Mouse (Mus musculus) megakaryocyte progenitor cell, adult 5-6 weeks (primary cell): ENCODE measurements around the gene Cpe. TPM values are rescaled to one million over a fixed set of nuclear protein-coding genes. Genes with fewer than 3 reads are reported as not detected.

ENCODE experiments used
- ATAC-seq: replicated peaks from 2 replicates; pipeline ENCODE4 v1.8.0; 2016; ENCODE audit warnings: mild to moderate bottlenecking, moderate TSS enrichment, inconsistent platforms; ENCODE audit not compliant: poor library complexity
- total RNA-seq, 2 experiments: library from RNA; stranded (forward) in 1 of 2; stranded (reverse) in 1 of 2; fragments of 157-497, 149-512 nt in 1 of 2; fragments of 200-1000 nt in 1 of 2; gene quantifications; 2 replicates each; pipeline versions ENCODE4 v1.2.3 to v1.2.4; 2015 to 2017

Gene Cpe
- total RNA-seq (2015), result not detected in 2 replicates
- not detected in 2 replicates for total RNA-seq (2017)

- ATAC-seq, result peak; percentile 100
Observed at GRCm38 (mm10) chr8:64692651-64693201, at the start of gene Cpe. Gene Cpe (minus strand): TSS chr8:64693054.

GRCm38 (mm10) chr8:64740547-64741211, 47.8 kb upstream of the Cpe start:
- ATAC-seq, result peak; percentile 57

- ATAC-seq, result no peak
Observed at GRCm38 (mm10) chr8:64738916-64739315, 46.1 kb upstream of the Cpe start.

- ATAC-seq, result no peak
Observed at GRCm38 (mm10) chr8:64736767-64737323, 44.0 kb upstream of the Cpe start.

- peak; percentile 11 for ATAC-seq
Observed at GRCm38 (mm10) chr8:64735161-64735560, 42.3 kb upstream of the Cpe start.

DNA sequence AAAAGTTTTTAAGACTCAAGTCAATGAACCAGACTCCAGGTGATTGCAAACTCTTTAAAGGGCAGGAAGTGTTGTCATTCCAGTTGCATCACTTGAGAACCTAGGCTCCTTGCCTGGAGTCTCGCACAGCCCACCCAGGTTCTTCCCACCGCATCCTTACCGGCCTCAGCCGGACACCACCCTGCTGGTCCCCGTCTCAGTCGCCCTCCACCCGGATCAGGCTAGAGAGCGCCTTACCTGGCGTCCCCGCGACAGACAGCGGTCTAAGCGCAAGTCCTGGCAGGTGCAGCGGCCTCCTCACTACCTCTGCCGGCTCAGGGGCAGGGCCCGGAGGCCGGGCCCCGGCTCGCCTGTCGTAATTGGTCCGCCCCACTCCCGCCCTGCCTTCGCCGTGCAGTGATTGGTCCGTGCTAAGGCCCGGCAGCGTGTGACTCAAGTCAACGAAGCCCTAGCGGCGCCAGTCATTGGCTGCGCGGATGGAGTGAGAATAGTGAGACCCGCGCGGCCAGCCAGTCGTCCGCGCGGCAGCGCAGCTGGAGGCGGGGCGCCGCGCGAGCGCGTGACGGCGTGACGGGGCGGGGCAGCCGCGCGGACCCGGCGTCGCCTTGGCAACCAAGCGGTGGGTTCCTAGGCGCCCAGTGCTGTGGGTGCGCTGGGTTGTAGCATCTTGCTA, 40.6 kb upstream of the Cpe start, which contains the start of gene Msmo1:
Gene Msmo1 (minus strand): TSS at position 522 of the 673 bp plus-strand sequence.
- ATAC-seq, result peak; percentile 92

- no peak for ATAC-seq
Observed at GRCm38 (mm10) chr8:64732596-64732995, 39.7 kb upstream of the Cpe start.

DNA sequence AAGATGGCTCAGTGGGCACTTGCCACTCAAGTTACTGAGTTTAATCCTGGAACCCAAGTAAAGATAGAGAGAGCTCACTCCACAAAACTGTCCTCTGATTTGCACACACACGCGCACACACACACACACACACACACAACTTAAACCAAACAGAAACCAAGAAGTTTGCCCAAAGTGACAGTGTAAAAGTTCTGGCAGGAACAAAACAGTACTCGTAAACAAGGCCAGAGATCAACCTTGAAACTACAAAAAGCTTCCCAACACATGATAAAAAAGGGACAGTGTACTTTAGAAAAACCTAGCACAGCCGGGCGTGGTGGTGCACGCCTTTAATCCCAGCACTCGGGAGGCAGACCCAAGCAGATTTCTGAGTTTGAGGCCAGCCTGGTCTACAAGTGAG, 35.3 kb upstream of the Cpe start:
- no peak for ATAC-seq

GRCm38 (mm10) chr8:64726190-64726695, 33.4 kb upstream of the Cpe start:
- ATAC-seq, result peak; percentile 84

DNA sequence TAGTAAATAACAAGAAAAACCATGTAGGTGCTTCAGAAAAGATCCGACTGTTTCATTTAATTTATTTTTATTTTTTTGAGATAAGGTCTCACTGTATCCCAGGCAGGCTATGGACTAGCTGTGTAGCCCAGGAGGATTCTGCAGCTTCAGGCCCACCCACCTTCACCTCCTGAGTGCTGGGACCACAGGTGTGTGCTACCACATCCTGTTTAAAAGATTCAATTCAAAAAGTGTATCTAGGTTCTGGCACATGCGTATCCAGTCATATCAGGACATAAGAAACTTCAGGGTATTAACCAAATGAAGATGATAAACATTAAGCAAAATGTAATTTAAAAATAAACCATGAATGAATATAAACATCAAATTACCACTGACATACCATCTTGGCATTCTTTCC, 30.4 kb upstream of the Cpe start:
- no peak for ATAC-seq

DNA sequence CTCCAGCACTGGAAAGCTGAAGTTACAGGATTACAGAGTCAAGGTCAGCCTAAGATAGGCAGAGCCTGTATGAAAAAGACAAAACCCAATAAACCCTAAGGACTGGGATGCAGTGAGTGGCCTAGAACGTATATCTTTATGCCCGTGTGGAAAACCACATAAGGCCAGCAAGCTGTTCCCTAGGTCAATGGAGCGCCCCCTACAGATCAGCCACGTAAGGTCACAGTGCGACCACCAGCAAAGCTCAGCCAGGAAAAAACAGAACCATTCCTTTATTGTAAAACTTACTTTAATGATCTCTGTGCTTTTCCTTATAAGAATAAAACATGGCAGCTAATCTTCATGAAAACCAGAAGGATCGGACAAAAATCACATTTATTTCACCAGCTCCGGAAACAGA, 25.0 kb upstream of the Cpe start:
- ATAC-seq, result no peak

GRCm38 (mm10) chr8:64712499-64712898, 19.6 kb upstream of the Cpe start:
- peak; percentile 23; the same call in 1 of the 2 replicates for ATAC-seq

DNA sequence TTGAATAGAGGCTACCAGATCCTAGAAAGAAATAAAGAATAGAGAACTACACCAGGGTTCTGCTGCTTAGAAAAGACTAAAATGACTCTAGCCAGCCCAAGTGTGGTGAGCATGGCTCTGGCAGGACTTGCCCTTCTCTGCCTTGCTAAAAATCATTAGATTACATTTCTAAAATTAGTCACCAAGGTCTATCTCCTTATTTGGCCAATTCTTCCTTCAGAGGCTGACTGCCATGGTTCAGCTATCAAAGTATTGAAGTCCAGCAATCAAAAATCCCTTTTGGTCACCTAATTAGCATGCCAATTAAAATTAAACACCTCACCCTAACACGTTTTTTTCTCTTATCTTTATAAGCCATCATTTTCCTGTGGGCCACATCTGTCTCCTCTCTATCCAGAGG, 18.7 kb upstream of the Cpe start:
- ATAC-seq, result no peak

- no peak for ATAC-seq
Observed at GRCm38 (mm10) chr8:64707481-64707880, 14.6 kb upstream of the Cpe start.

GRCm38 (mm10) chr8:64703191-64703590, 10.3 kb upstream of the Cpe start:
- no peak for ATAC-seq

DNA sequence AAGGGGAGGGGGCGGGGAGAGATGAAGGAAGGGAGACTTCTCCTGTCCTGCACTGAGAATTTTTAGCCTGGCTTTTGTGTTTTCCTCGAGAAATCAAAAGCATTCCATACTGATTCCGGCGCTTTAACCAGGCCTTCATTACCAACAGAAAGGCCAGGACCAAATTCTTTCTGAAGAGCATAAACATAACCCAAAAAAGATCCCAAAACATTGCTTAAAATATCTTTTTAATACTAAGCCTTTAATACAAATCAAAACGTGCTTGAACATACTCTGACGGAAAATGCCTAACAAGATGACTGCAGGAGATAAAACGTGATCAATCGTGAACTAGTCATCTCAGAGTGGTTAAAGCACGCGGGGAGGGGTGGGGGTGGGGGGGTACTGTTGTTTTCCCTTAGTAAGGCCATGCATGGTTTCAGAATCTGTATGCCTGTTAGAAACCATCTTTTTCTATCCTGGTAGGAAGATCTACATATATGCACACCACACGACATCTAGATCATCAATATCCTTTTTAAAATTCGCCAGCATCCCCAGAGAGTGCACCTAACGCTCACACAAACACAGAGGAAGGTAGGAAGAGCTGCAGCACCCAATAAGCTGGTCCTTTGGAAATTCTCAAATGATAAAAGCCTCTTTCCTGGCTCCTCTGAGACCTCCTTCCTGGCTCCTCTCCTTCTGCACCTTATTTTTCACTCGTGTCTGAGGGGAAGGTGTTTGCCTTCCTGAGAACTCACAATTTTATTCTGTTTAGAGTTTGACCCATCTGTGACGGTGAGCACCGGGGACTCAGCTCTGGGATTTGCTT, 1.1 kb downstream of the Cpe start:
- ATAC-seq, result no peak

GRCm38 (mm10) chr8:64690845-64691244, 2.0 kb downstream of the Cpe start:
- no peak for ATAC-seq

GRCm38 (mm10) chr8:64690306-64690705, 2.5 kb downstream of the Cpe start:
- ATAC-seq, result no peak

DNA sequence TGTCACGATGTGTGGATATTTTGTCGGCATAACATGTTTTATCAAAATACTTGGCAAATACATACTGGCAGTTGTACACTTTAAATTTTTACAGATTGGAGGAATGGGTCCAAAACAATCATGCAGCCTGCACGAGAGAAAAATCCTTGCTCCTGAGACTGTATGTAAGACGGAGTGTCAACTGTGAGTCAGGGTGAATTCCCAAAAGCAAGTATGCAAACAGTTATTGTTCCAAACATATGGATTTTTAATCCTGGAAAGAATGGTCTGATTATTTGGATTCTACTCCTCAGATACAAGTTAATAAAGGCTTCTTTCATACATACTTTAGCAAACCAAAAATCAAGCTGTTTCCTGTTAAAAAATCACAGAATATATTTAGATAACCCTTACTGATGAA, 4.1 kb downstream of the Cpe start:
- no peak for ATAC-seq

- ATAC-seq, result no peak
Observed at GRCm38 (mm10) chr8:64688161-64688560, 4.7 kb downstream of the Cpe start.

GRCm38 (mm10) chr8:64682501-64682900, 10.4 kb downstream of the Cpe start:
- no peak for ATAC-seq
